Mouse (Mus musculus) lung, adult 2 months (tissue): ENCODE data around the gene Adcy9. TPM values are rescaled to one million over a fixed set of nuclear protein-coding genes. Genes with fewer than 3 reads are reported as not detected.

Experiments
- DNase-seq: peaks from one replicate; pipeline ENCODE4 v3.0.0; 2022
- H3K4me1 ChIP-seq: fragments of 200-500 bp; 2 replicates; pipeline ENCODE4 v1.6.1; 2011; ENCODE audit warnings: low read length; ENCODE audit not compliant: control insufficient read depth, insufficient read depth
- H3K4me3 ChIP-seq: fragments of 200-500 bp; replicated peaks from 2 replicates; pipeline ENCODE3; 2011; ENCODE audit warnings: low read depth, mild to moderate bottlenecking, control low read depth, low read length; ENCODE audit errors: extremely low read depth
- CTCF ChIP-seq: fragments of 200-500 bp; IDR thresholded peaks from 2 replicates; pipeline ENCODE4 v1.5.1; 2011; ENCODE audit warnings: mild to moderate bottlenecking, low read length, control low read depth; ENCODE audit not compliant: insufficient read depth
- POLR2A ChIP-seq: fragments of 200-500 bp; IDR thresholded peaks from 2 replicates; pipeline ENCODE4 v1.6.1; 2011; ENCODE audit warnings: low read depth, mild to moderate bottlenecking, control low read depth, low read length, borderline replicate concordance; ENCODE audit errors: extremely low read depth
- WGBS: fragments of 180-500 bp; shearing (Covaris S2); methylation state at CpG from one replicate; pipeline ENCODE4 v1.1.7; 2018; 5-methylcytosine and 5-hydroxymethylcytosine counted together
- polyA plus RNA-seq: library from polyadenylated mRNA; depleted of rRNA; stranded (reverse); fragments of >200 nt; gene quantifications from 2 replicates; pipeline ENCODE4 v1.2.3, GENCODE M21; 2012

Gene Adcy9
- polyA plus RNA-seq, 1 experiment, result 20.8 TPM

GRCm38 (mm10) chr16:4283267-4283851, 136.9 kb downstream of the Adcy9 start:
- WGBS, result 88% methylated on average over 11 of the region's 11 CpGs
- no peak for DNase-seq
- no peaks in the 10 kb centered on the region for H3K4me1 ChIP-seq
- no peak for TF ChIP-seq POLR2A
- no peak for TF ChIP-seq CTCF
- H3K4me3 ChIP-seq, result no peak overlapping the region

GRCm38 (mm10) chr16:4281470-4281869, 138.8 kb downstream of the Adcy9 start:
- no peak overlapping the region for H3K4me3 ChIP-seq
- DNase-seq, result no peak
- no peak for TF ChIP-seq CTCF
- no peak for TF ChIP-seq POLR2A
- whole genome bisulfite sequencing, result 74% methylated on average over 4 of the region's 4 CpGs
- H3K4me1 ChIP-seq, result no peaks in the 10 kb centered on the region

GRCm38 (mm10) chr16:4280949-4281348, 139.3 kb downstream of the Adcy9 start:
- 88% methylated on average over 9 of the region's 9 CpGs for WGBS

GRCm38 (mm10) chr16:4279601-4280000, 140.7 kb downstream of the Adcy9 start:
- WGBS, result 31% methylated on average over 3 of the region's 3 CpGs

More at GRCm38 (mm10) chr16:4280949-4281348, 139.3 kb downstream of the Adcy9 start:
- Histone ChIP-seq H3K4me1 (no peaks in the 10 kb centered on the region), H3K4me3 (no peak overlapping the region)
- DNase-seq, result no peak
- TF ChIP-seq CTCF (no peak), POLR2A (no peak)

GRCm38 (mm10) chr16:4276621-4277020, 143.7 kb downstream of the Adcy9 start:
- WGBS, result 85% methylated on average over 5 of the region's 5 CpGs
- no peak for DNase-seq
- Histone ChIP-seq H3K4me1 (0 out of 2 replicates have a peak, but pooled peaks cover 2% of the 10 kb centered on the region), H3K4me3 (no peak overlapping the region)
- TF ChIP-seq CTCF, result no peak
- TF ChIP-seq POLR2A, result no peak

More at GRCm38 (mm10) chr16:4279601-4280000, 140.7 kb downstream of the Adcy9 start:
- no peaks in the 10 kb centered on the region for H3K4me1 ChIP-seq
- TF ChIP-seq POLR2A, result no peak
- no peak for TF ChIP-seq CTCF
- DNase-seq, result no peak
- H3K4me3 ChIP-seq, result no peak overlapping the region

- no peak for DNase-seq
- TF ChIP-seq POLR2A (no peak), CTCF (no peak)
- 0 out of 2 replicates have a peak, but pooled peaks cover 2% of the 10 kb centered on the region for H3K4me1 ChIP-seq
- WGBS, result 62% methylated on average over 2 of the region's 2 CpGs
- no peak overlapping the region for H3K4me3 ChIP-seq
These were observed 144.1 kb downstream of the Adcy9 start for GRCm38 (mm10) chr16:4276151-4276550.

GRCm38 (mm10) chr16:4273702-4274476, 146.4 kb downstream of the Adcy9 start:
- 0 out of 2 replicates have a peak, but pooled peaks cover 2% of the 10 kb centered on the region for H3K4me1 ChIP-seq
- no peak overlapping the region for H3K4me3 ChIP-seq
- WGBS, result 35% methylated on average over 12 of the region's 12 CpGs
- peak; percentile 25 for DNase-seq
- TF ChIP-seq POLR2A (no peak), CTCF (no peak)

GRCm38 (mm10) chr16:4272254-4272653, 148.0 kb downstream of the Adcy9 start:
- H3K4me1 ChIP-seq, result 0 out of 2 replicates have a peak, but pooled peaks cover 2% of the 10 kb centered on the region
- no peak for TF ChIP-seq CTCF
- no peak for TF ChIP-seq POLR2A
- no peak for DNase-seq
- H3K4me3 ChIP-seq, result no peak overlapping the region
- WGBS, result 84% methylated on average over 3 of the region's 3 CpGs

- WGBS, result 54% methylated on average over 1 of the region's 1 CpGs
- DNase-seq, result no peak
- 0 out of 2 replicates have a peak, but pooled peaks cover 2% of the 10 kb centered on the region for H3K4me1 ChIP-seq
- TF ChIP-seq POLR2A, result no peak
- no peak for TF ChIP-seq CTCF
- no peak overlapping the region for H3K4me3 ChIP-seq
These were observed 149.4 kb downstream of the Adcy9 start for GRCm38 (mm10) chr16:4270911-4271310.
